Mouse (Mus musculus) left cerebral cortex, adult 8-10 months (tissue): ENCODE data around the gene Jph2. TPM values are rescaled to one million over a fixed set of nuclear protein-coding genes. Genes with fewer than 3 reads are reported as not detected.

ENCODE experiments used
- DNase-seq, 2 experiments: peaks; one replicate each; pipeline ENCODE4 v3.0.0; 2022; ENCODE audit warnings: low spot score in 2 of 2
- total RNA-seq, 4 experiments: library from RNA; stranded (reverse); gene quantifications; 2 replicates each; pipeline ENCODE4 v1.2.4; 2022

Jph2 gene
- under 1 TPM; 0.49 to 0.85 (median 0.71) TPM for total RNA-seq

- DNase-seq: no peak
These were observed at the start of gene Jph2 for GRCm38 (mm10) chr2:163397905-163398304. TSS of gene Jph2 (minus strand) at chr2:163397993.

GRCm38 (mm10) chr2:163447375-163447774 is 49.6 kb upstream of the Jph2 start:
- DNase-seq: no peak

DNA sequence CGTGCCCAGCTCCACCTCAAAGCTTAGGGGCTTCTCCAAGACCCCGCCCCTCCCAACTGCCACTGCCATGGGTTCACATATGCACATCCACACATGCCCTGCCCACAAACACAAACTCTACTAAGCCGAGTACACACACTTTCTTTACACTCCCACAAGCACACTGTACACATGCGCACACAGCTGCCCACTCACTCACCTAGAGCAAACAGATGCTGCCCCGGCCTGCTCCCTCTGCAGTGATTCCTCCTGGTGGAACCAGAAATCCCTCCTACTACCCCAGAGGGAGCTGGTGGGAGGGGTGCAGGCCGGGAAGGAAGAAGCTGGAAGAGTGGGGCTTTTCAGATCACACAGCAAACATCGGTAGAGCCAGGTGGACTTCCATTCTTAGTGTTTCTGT is 46.2 kb upstream of the Jph2 start:
- no peak for DNase-seq

DNA sequence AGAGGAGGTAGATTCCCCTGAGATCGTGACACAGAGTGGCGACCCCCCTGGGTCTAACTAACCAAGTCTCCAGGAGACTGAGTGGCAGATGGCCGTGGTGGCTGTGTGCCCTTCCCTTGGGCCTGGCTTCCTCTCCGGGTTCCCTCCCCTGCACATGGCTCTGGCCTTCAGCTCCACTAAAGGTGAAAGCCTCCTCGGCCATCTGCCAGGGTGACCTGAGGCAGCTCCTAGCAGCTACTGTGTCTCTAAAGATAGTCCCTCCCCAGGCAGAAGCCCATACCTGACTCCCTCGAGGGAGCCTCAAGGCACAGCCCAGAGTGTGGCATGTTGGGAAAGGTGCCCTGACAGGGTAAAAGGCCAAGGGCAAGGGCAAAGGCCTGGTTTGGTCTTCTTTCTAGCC is 45.8 kb upstream of the Jph2 start:
- no peak for DNase-seq

GRCm38 (mm10) chr2:163439488-163439887 is 41.7 kb upstream of the Jph2 start:
- no peak for DNase-seq

GRCm38 (mm10) chr2:163438619-163439451 is 41.0 kb upstream of the Jph2 start:
- no peak for DNase-seq

DNA sequence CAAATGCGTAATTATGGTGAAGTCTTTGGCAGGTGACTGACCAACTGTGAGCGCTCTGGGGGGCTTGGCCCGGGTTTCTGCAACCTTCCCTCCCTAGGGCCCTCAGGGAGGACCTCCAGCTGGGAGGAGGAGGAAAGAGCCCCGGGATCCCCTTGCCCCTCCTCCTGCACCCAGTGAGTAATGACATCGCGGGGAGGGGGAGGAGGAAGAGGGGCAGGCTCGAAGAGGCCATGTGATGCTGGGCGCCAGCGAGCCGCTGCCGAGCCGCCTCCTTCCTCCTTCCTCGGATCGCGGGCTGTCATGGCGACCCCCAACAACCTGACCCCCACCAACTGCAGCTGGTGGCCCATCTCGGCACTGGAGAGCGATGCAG is 40.4 kb upstream of the Jph2 start, which contains the start of gene Gdap1l1:
TSS of gene Gdap1l1 (plus strand) at position 231 of the 373 bp plus-strand sequence.
- DNase-seq: peak; percentile 58 to 77

GRCm38 (mm10) chr2:163437800-163438199 is 40.0 kb upstream of the Jph2 start:
- DNase-seq: no peak

GRCm38 (mm10) chr2:163433971-163434370 is 36.2 kb upstream of the Jph2 start:
- DNase-seq: no peak

DNA sequence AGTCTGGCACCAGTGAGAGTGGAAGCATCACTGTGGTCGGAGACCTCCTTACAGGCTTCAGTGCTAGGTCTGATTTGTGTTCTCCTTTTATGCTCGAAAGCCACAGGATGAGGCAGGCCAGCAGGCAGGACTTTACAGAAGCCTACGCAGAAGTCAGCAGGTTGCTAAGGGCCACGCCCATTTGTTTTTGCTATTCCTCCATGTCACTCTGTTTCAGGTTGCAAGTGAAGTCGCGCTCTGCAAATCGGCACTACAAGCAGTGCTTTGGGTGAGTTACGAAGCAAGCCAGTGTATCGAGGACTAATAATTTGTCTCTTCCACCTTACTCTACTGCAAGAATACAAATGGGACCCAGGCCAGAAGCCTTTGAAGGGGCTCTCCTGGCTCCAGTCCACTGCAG is 33.5 kb upstream of the Jph2 start:
- DNase-seq: no peak

GRCm38 (mm10) chr2:163428346-163429011 is 30.7 kb upstream of the Jph2 start:
- no peak for DNase-seq

GRCm38 (mm10) chr2:163424597-163424996 is 26.8 kb upstream of the Jph2 start, which contains the start of gene Oser1:
TSS of gene Oser1 (minus strand) at chr2:163424697.
- no peak for DNase-seq

DNA sequence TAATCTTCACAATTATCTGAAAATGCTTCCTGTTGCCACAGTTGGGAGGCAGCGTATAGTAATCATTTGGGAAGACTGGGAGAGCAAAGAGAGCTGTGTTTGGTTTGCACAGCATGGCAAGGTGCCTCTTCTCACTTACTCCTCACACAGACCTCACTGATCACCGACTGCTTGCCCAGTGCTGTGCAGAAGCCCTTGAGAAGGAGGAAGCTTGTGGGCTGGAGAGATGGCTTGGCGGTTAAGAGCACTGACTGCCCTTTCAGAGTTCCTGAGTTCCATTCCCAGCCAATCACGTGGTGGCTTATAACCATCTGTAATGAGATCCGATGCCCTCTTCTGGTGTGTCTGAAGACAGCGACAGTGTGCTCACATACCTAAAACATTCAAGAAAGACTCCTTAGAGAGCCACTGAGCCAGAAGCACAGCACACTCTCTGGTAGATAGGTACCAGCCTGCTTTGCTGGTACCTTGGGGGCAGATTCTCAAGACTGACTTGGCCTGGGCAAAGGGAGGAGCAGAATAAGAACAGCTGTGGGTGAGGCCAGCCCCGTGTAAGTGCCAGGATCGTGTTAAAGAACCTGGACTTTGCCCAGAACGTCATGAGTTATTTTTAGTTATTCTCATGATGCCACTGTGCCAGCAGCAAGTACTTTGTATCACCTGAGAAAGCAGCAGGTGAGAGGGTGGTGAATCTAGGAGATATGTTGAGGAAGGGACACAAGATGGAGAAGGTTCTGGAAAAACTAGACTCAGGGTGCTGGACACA is 25.3 kb upstream of the Jph2 start:
- DNase-seq: no peak

- DNase-seq: no peak
These were observed 22.6 kb upstream of the Jph2 start for GRCm38 (mm10) chr2:163420366-163420886.

- peak; percentile 92 to 99 for DNase-seq
These were observed 21.7 kb upstream of the Jph2 start for GRCm38 (mm10) chr2:163419346-163420045.

DNA sequence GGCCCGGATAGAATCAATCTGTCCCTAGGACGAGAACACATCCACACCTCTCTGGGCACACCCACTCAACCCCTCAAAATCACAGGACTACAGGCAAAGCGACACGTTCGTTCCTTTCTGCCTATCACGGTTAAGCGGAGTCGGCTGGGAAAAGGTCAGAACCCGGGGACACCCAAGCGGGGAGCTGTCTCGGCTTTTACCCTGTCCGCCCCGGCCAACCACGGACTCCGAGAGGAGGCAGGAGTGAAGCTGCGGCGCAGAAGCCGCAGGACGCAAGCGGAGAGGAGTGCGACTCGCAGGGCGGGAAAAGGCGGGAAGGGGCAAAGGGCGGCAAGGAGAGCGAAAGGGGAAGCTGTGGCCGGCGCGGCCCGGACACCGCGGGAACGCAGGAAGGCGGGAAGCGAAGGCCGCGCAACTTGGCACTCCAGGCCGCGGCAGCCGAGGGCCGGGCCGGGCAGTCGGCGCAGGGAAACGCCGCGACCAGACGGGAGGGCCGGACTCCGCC is 21.1 kb upstream of the Jph2 start:
- peak in 1 of 2 experiments; percentile 12 for DNase-seq

- DNase-seq: no peak
These were observed 20.0 kb upstream of the Jph2 start for GRCm38 (mm10) chr2:163417830-163418229.

- DNase-seq: no peak
These were observed 19.2 kb upstream of the Jph2 start for GRCm38 (mm10) chr2:163417026-163417425.

GRCm38 (mm10) chr2:163412846-163413590 is 15.2 kb upstream of the Jph2 start:
- DNase-seq: no peak

GRCm38 (mm10) chr2:163412419-163412818 is 14.6 kb upstream of the Jph2 start:
- DNase-seq: no peak
